Mouse (Mus musculus): ENCODE measurements around the gene Gsc. TPM values are rescaled to one million over a fixed set of nuclear protein-coding genes. Genes with fewer than 3 reads are reported as not detected.
A peak's percentile ranks its signal among the peaks of the same experiment; 100 is the strongest.

Gsc gene
- polyA plus RNA-seq, 1 experiment: 0.08 TPM

- Histone ChIP-seq H3K4me3 (replicated peaks; ENCODE audit: extremely low read depth, low read depth, low read length) (no peak overlapping the region), H3K4me1 (ENCODE audit: control insufficient read depth, insufficient read depth, low read length) (no peaks in the 10 kb centered on the region)
- TF ChIP-seq CTCF (IDR thresholded peaks at IDR 0.05; ENCODE audit: insufficient read depth, low read length) (no peak), POLR2A (IDR thresholded peaks at IDR 0.05; ENCODE audit: borderline replicate concordance, extremely low read depth, low read depth, low read length) (no peak)
- WGBS: 51% methylated on average over 7 of the region's 7 CpGs
- no peak for DNase-seq
Measured at GRCm38 (mm10) chr12:104433214-104433613, 39.9 kb downstream of the Gsc start.

- TF ChIP-seq CTCF (IDR thresholded peaks at IDR 0.05; ENCODE audit: insufficient read depth, low read length) (no peak), POLR2A (IDR thresholded peaks at IDR 0.05; ENCODE audit: borderline replicate concordance, extremely low read depth, low read depth, low read length) (no peak)
Measured at GRCm38 (mm10) chr12:104431359-104431758, 41.8 kb downstream of the Gsc start.

DNA sequence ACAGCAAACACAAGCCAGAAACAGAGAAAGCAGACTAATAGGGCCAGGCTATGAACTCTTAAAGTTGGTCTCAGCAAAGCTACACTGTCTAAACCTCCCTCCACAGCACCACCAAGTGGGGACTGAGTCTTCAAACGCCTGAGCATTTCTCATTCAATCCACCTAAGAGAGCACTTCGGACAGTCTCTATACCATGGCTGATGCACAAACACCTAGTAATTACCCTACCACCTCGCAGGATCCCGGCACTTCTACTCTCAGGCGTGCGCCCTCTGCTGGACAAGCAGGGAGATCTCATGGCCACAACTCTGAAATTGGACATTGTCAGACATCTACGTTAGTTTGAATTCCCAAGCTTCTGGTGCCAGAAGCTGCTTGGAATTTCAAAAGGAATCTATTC is 46.2 kb downstream of the Gsc start:
- DNase-seq: peak; percentile 24
- TF ChIP-seq CTCF (IDR thresholded peaks at IDR 0.05; ENCODE audit: insufficient read depth, low read length) (peak; percentile 78), POLR2A (IDR thresholded peaks at IDR 0.05; ENCODE audit: borderline replicate concordance, extremely low read depth, low read depth, low read length) (no peak)
- 8% methylated on average over 7 of the region's 7 CpGs for WGBS
- Histone ChIP-seq H3K4me3 (replicated peaks; ENCODE audit: extremely low read depth, low read depth, low read length) (no peak overlapping the region), H3K4me1 (ENCODE audit: control insufficient read depth, insufficient read depth, low read length) (no peaks in the 10 kb centered on the region)

More at GRCm38 (mm10) chr12:104431359-104431758, 41.8 kb downstream of the Gsc start:
- H3K4me3 ChIP-seq (replicated peaks; ENCODE audit: extremely low read depth, low read depth, low read length): no peak overlapping the region
- DNase-seq: no peak
- 52% methylated on average over 10 of the region's 10 CpGs for WGBS
- no peaks in the 10 kb centered on the region for H3K4me1 ChIP-seq (ENCODE audit: control insufficient read depth, insufficient read depth, low read length)

DNA sequence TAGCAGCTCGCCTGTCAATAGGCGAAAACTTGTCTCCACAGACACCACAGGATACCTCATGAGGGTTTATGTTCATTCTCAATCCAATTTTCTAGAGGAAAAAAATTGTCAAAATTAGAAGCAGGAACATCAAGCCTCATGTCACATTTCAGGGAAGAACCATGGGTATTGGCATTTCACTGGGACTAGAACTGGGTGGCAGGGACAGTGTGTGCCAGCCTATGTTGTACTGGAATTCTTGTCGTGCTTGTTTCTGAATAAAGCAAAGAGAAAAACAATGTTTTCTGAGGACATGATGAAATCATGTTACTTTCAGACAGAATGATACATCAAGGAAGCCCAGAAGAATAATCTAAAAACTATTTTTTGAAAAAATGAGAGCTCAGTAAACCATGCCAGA is 47.5 kb downstream of the Gsc start:
- WGBS: 79% methylated on average over 3 of the region's 3 CpGs

GRCm38 (mm10) chr12:104422615-104423392 is 50.3 kb downstream of the Gsc start:
- no peak overlapping the region for H3K4me3 ChIP-seq (replicated peaks; ENCODE audit: extremely low read depth, low read depth, low read length)
- H3K4me1 ChIP-seq (ENCODE audit: control insufficient read depth, insufficient read depth, low read length): no peaks in the 10 kb centered on the region
- 51% methylated on average over 11 of the region's 11 CpGs for WGBS
- no peak for TF ChIP-seq POLR2A (IDR thresholded peaks at IDR 0.05; ENCODE audit: borderline replicate concordance, extremely low read depth, low read depth, low read length)
- TF ChIP-seq CTCF (IDR thresholded peaks at IDR 0.05; ENCODE audit: insufficient read depth, low read length): no peak
- DNase-seq: no peak

More for the DNA sequence above, 47.5 kb downstream of the Gsc start:
- TF ChIP-seq POLR2A (IDR thresholded peaks at IDR 0.05; ENCODE audit: borderline replicate concordance, extremely low read depth, low read depth, low read length): no peak
- TF ChIP-seq CTCF (IDR thresholded peaks at IDR 0.05; ENCODE audit: insufficient read depth, low read length): no peak
- no peak overlapping the region for H3K4me3 ChIP-seq (replicated peaks; ENCODE audit: extremely low read depth, low read depth, low read length)
- no peaks in the 10 kb centered on the region for H3K4me1 ChIP-seq (ENCODE audit: control insufficient read depth, insufficient read depth, low read length)
- no peak for DNase-seq

Other genes with a start within 250 kb of the Gsc start
- 11.2 and 12.2 TPM in 2 replicates for gene Serpina3g, start 237.1 kb downstream of the Gsc start, polyA plus RNA-seq (2012; rRNA removed)
- gene Serpina3i, start 210.2 kb downstream of the Gsc start, polyA plus RNA-seq (2012; rRNA removed): 0.68 and 0.91 TPM in 2 replicates
- not detected in 2 replicates for gene Serpina3j, start 158.8 kb downstream of the Gsc start, polyA plus RNA-seq (2012; rRNA removed)
- gene Serpina3k, start 134.8 kb downstream of the Gsc start, polyA plus RNA-seq (2012; rRNA removed): 0.65 and 2.9 TPM in 2 replicates
- gene Serpina3m, start 134.8 kb downstream of the Gsc start, polyA plus RNA-seq (2012; rRNA removed): 1.1 and 1.9 TPM in 2 replicates
- gene Serpina3n, start 66.6 kb downstream of the Gsc start, polyA plus RNA-seq (2012; rRNA removed): 106 and 130 TPM in 2 replicates

Measured in lung, adult 2 months (tissue).